Mouse (Mus musculus): ENCODE measurements at regions not wholly inside any gene's neighbourhood (a gene's known extent, or its start where the extent isn't known, plus 50 kb on each side); places are given as distances from the start of the nearest gene placed in this dataset.

DNA sequence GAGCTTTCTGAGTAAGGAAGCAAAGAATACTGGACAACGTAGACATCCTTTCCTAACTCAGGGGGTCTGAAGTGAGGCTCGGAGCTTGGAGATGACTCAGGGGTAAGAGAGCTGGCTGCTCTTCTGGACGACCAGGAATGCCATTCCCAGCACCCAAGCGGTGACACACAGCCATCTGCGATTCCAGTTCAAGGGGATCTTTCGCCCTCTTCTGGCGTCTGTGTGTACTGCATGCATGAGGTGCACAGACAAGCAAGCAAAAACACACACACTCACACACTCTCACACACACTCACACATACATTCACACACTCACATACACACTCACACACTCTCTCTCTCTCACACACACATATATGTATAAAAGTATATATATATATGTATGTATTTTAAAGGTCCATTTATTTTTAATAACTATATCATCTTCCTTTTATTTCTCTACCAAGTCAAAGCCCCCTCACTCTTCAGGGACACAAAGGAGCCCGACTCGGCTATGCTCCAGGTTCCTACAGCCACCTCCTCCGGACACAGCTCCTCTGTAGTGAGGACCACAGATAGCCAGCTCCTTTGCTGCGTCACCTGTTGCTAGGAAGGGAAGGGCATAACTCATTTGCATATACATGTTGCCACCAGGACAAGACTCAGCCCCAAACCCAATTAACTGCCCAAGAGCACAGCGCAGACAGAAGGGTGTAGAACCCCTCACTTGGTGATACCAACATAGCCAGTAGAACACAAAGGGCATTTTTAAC is 91.9 kb upstream of the Smad3 start:
- Histone ChIP-seq H3K36me3 (ENCODE audit: control insufficient read depth, insufficient read depth, low read length, poor library complexity, severe bottlenecking) (no peaks in the 10 kb centered on the region), H3K9me3 (replicated peaks; ENCODE audit: control insufficient read depth, insufficient read depth, low read length, poor library complexity, severe bottlenecking) (no peaks in the 10 kb centered on the region), H3K27me3 (ENCODE audit: control insufficient read depth, insufficient read depth, low read length, poor library complexity, severe bottlenecking) (no peaks in the 10 kb centered on the region), H3K27ac (ENCODE audit: insufficient read depth, low read length) (no peak overlapping the region), H3K9ac (ENCODE audit: low read depth, poor library complexity, severe bottlenecking) (no peak overlapping the region), H3K4me3 (ENCODE audit: low read depth, low read length) (peak overlapping the region; percentile 13), H3K4me1 (ENCODE audit: control insufficient read depth, insufficient read depth, low read length) (no peaks in the 10 kb centered on the region)
- no peak for TF ChIP-seq POLR2A (IDR thresholded peaks at IDR 0.05; ENCODE audit: insufficient read depth, low read length)
- TF ChIP-seq EP300 (IDR thresholded peaks at IDR 0.05; ENCODE audit: insufficient read depth, low read depth, low read length): no peak
- TF ChIP-seq CTCF (IDR thresholded peaks at IDR 0.05; ENCODE audit: low read depth, low read length): peak; percentile 77

DNA sequence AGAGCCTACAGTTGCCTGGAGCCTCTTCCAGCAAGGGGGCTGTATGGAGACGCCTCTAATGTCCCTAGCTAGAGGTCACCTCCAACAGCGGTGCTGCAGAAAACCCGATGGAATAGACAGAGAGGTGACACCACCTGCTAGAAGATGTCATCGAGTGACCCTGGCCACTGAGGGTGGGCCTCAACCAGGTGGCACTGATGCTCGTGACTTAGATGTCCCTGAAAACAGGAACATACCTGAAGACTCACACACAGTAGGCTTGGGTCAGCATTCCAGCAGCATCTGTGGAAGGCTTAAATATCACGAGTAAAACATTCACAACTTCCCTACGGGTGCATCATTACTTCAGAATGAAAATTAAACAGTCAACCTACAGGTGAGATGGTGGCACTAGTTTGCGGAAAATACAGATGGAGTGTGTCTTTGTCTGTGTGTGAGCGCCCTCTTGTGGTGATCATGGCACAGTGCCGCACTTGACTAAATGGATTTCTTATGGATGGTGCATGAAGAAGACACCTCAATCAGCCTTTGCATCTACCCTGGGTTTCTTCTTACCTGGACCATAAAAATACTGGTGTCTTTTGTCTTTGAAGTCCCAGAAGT is 86.2 kb upstream of the Smad3 start:
- TF ChIP-seq POLR2A (IDR thresholded peaks at IDR 0.05; ENCODE audit: insufficient read depth, low read length) (no peak), CTCF (IDR thresholded peaks at IDR 0.05; ENCODE audit: low read depth, low read length) (peak; percentile 80)
- H3K9me3 ChIP-seq (replicated peaks; ENCODE audit: control insufficient read depth, insufficient read depth, low read length, poor library complexity, severe bottlenecking): no peaks in the 10 kb centered on the region
- no peaks in the 10 kb centered on the region for H3K4me1 ChIP-seq (ENCODE audit: control insufficient read depth, insufficient read depth, low read length)
- no peaks in the 10 kb centered on the region for H3K27me3 ChIP-seq (ENCODE audit: control insufficient read depth, insufficient read depth, low read length, poor library complexity, severe bottlenecking)
- H3K4me3 ChIP-seq (ENCODE audit: low read depth, low read length): no peak overlapping the region
- H3K9ac ChIP-seq (ENCODE audit: low read depth, poor library complexity, severe bottlenecking): no peak overlapping the region
- no peaks in the 10 kb centered on the region for H3K36me3 ChIP-seq (ENCODE audit: control insufficient read depth, insufficient read depth, low read length, poor library complexity, severe bottlenecking)
- H3K27ac ChIP-seq (ENCODE audit: insufficient read depth, low read length): no peak overlapping the region

DNA sequence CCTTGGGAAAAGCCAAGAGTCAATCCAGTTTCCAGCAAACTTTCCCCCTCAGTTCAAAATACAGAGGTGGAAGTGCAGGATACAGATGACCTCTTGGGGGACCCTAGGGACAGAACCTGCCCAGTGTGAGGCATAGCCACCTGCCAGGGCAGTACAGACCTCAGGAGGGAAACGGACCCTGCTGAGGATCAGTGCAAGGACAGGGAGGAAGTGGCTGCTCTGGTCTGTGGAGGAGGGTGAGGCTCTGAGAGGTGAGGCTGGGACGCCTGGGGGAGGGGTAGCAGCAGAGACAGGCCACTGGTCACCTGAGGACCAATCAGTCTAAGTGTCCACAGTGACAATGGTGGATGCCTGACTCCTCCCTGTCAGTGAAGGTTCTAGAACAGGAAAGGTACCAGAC is 85.6 kb upstream of the Smad3 start:
- Histone ChIP-seq H3K36me3 (ENCODE audit: control insufficient read depth, insufficient read depth, low read length, poor library complexity, severe bottlenecking) (no peaks in the 10 kb centered on the region), H3K4me3 (ENCODE audit: low read depth, low read length) (no peak overlapping the region), H3K9ac (ENCODE audit: low read depth, poor library complexity, severe bottlenecking) (no peak overlapping the region), H3K9me3 (replicated peaks; ENCODE audit: control insufficient read depth, insufficient read depth, low read length, poor library complexity, severe bottlenecking) (no peaks in the 10 kb centered on the region), H3K4me1 (ENCODE audit: control insufficient read depth, insufficient read depth, low read length) (no peaks in the 10 kb centered on the region), H3K27ac (ENCODE audit: insufficient read depth, low read length) (no peak overlapping the region), H3K27me3 (ENCODE audit: control insufficient read depth, insufficient read depth, low read length, poor library complexity, severe bottlenecking) (no peaks in the 10 kb centered on the region)
- TF ChIP-seq CTCF (IDR thresholded peaks at IDR 0.05; ENCODE audit: low read depth, low read length): no peak
- TF ChIP-seq EP300 (IDR thresholded peaks at IDR 0.05; ENCODE audit: insufficient read depth, low read depth, low read length): no peak
- no peak for TF ChIP-seq POLR2A (IDR thresholded peaks at IDR 0.05; ENCODE audit: insufficient read depth, low read length)

DNA sequence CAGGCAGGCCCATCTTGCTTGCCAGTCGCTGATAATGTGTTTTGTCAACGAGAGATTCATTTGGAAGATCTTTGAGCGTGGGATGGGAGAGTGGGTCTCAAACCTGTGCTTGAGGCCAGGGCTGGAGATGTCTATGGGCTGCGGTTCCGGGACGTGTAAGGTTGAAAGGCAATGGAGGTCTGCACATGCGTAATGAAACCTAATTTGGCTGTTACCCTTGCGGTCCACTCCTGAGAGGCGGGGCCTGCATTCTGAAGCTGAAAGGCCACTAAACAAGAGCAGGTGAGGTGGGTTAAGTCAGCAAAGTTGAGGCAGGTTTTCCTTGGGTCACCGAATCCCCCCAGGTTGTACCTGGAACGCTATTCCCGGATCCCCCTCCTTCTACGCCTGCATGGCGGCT is 83.3 kb upstream of the Smad3 start:
- Histone ChIP-seq H3K9me3 (replicated peaks; ENCODE audit: control insufficient read depth, insufficient read depth, low read length, poor library complexity, severe bottlenecking) (no peaks in the 10 kb centered on the region), H3K4me3 (ENCODE audit: low read depth, low read length) (no peak overlapping the region), H3K4me1 (ENCODE audit: control insufficient read depth, insufficient read depth, low read length) (no peaks in the 10 kb centered on the region), H3K27me3 (ENCODE audit: control insufficient read depth, insufficient read depth, low read length, poor library complexity, severe bottlenecking) (no peaks in the 10 kb centered on the region), H3K9ac (ENCODE audit: low read depth, poor library complexity, severe bottlenecking) (no peak overlapping the region), H3K36me3 (ENCODE audit: control insufficient read depth, insufficient read depth, low read length, poor library complexity, severe bottlenecking) (no peaks in the 10 kb centered on the region), H3K27ac (ENCODE audit: insufficient read depth, low read length) (no peak overlapping the region)
- TF ChIP-seq EP300 (IDR thresholded peaks at IDR 0.05; ENCODE audit: insufficient read depth, low read depth, low read length) (no peak), POLR2A (IDR thresholded peaks at IDR 0.05; ENCODE audit: insufficient read depth, low read length) (no peak), CTCF (IDR thresholded peaks at IDR 0.05; ENCODE audit: low read depth, low read length) (no peak)

DNA sequence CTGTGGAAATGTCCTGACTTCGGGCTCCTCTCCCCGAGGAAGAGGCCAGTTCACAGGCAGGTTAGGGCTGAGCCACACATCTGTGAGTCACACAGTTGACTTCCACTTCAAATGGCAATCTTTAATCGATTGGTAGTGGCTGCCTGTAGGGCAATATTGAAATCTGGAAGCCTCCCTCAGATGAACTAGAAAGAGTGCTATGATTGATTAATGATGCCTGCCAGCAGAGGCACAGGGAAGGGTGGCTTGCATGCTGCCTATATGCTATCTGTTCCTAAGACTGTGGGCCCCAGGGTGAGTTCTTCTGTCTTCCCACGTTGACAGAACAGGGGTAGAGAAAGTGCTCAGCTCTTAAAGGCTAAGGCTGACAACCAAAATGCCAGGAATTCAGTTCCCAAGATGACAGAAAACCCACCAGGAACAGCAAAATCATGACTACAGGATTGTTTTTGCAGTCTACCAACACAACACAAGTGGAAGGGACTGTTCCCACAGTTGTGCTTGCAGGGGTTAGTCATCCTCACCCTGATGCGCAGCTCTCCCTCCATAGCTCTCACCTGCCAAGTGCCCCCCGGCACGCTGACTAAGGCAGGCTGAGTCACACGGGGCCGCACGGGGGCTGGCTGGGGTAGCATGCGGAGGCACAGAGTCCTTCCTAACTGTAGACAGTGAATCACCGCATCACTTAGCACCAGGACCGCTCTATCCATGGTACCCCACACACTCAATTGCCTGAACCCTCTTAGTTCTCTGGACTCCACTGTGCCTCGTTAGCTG is 81.4 kb upstream of the Smad3 start:
- H3K4me1 ChIP-seq (ENCODE audit: control insufficient read depth, insufficient read depth, low read length): no peaks in the 10 kb centered on the region

DNA sequence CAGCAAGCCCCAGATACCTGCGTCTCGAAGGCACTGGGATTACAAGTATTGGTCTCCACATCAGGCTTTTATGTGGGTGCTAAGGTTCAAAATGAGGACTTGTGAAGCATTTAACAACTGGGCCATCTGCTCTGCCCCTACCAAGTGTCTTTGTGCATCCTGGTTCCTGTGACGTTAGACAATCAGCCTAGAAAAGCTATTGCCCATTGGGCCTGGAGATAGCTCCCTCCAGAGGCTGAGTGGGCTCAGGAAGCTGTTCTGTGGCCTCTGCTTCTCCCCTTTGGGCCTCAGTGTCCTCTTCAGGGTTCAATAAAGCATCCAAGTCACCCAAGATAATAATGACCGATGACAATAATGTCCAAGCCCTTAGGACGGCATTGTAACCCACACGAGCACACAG is 79.8 kb upstream of the Smad3 start:
- Histone ChIP-seq H3K27me3 (ENCODE audit: control insufficient read depth, insufficient read depth, low read length, poor library complexity, severe bottlenecking) (no peaks in the 10 kb centered on the region), H3K36me3 (ENCODE audit: control insufficient read depth, insufficient read depth, low read length, poor library complexity, severe bottlenecking) (no peaks in the 10 kb centered on the region), H3K9me3 (replicated peaks; ENCODE audit: control insufficient read depth, insufficient read depth, low read length, poor library complexity, severe bottlenecking) (no peaks in the 10 kb centered on the region), H3K4me3 (ENCODE audit: low read depth, low read length) (no peak overlapping the region), H3K27ac (ENCODE audit: insufficient read depth, low read length) (no peak overlapping the region), H3K9ac (ENCODE audit: low read depth, poor library complexity, severe bottlenecking) (no peak overlapping the region), H3K4me1 (ENCODE audit: control insufficient read depth, insufficient read depth, low read length) (no peaks in the 10 kb centered on the region)
- TF ChIP-seq CTCF (IDR thresholded peaks at IDR 0.05; ENCODE audit: low read depth, low read length) (no peak), EP300 (IDR thresholded peaks at IDR 0.05; ENCODE audit: insufficient read depth, low read depth, low read length) (no peak), POLR2A (IDR thresholded peaks at IDR 0.05; ENCODE audit: insufficient read depth, low read length) (no peak)

More for the DNA sequence above, 81.4 kb upstream of the Smad3 start:
- Histone ChIP-seq H3K4me3 (ENCODE audit: low read depth, low read length) (no peak overlapping the region), H3K36me3 (ENCODE audit: control insufficient read depth, insufficient read depth, low read length, poor library complexity, severe bottlenecking) (no peaks in the 10 kb centered on the region), H3K9ac (ENCODE audit: low read depth, poor library complexity, severe bottlenecking) (no peak overlapping the region), H3K27ac (ENCODE audit: insufficient read depth, low read length) (no peak overlapping the region), H3K9me3 (replicated peaks; ENCODE audit: control insufficient read depth, insufficient read depth, low read length, poor library complexity, severe bottlenecking) (no peaks in the 10 kb centered on the region), H3K27me3 (ENCODE audit: control insufficient read depth, insufficient read depth, low read length, poor library complexity, severe bottlenecking) (no peaks in the 10 kb centered on the region)
- TF ChIP-seq EP300 (IDR thresholded peaks at IDR 0.05; ENCODE audit: insufficient read depth, low read depth, low read length): no peak
- no peak for TF ChIP-seq CTCF (IDR thresholded peaks at IDR 0.05; ENCODE audit: low read depth, low read length)
- TF ChIP-seq POLR2A (IDR thresholded peaks at IDR 0.05; ENCODE audit: insufficient read depth, low read length): no peak

All from ES-Bruce4 (cell line).